Mouse (Mus musculus) heart, embryonic 12.5 days (tissue): ENCODE measurements at regions not wholly inside any gene's neighbourhood (a gene's known extent, or its start where the extent isn't known, plus 50 kb on each side); places are given as distances from the start of the nearest gene placed in this dataset.

Experiments
- ATAC-seq: fragments of 200-750 bp; cut with Nextera tagmentation; 2 replicates; pipeline ENCODE4 v1.8.0; 2017; ENCODE audit warnings: moderate TSS enrichment, moderate library complexity; ENCODE audit not compliant: insufficient number of reproducible peaks, low FRiP score
- H3K27ac ChIP-seq: fragments of 300-500 bp; sonication (generic); 2 replicates; pipeline ENCODE4 v1.5.1; 2016; ENCODE audit warnings: mild to moderate bottlenecking, moderate library complexity; ENCODE audit not compliant: poor library complexity, severe bottlenecking
- H3K27me3 ChIP-seq: fragments of 300-500 bp; sonication (generic); replicated peaks from 2 replicates; pipeline ENCODE4 v1.6.1; 2016; ENCODE audit warnings: mild to moderate bottlenecking, moderate library complexity
- H3K36me3 ChIP-seq: fragments of 300-500 bp; sonication (generic); 2 replicates; pipeline ENCODE4 v1.6.1; 2016; ENCODE audit warnings: mild to moderate bottlenecking, moderate library complexity
- H3K4me1 ChIP-seq: fragments of 300-500 bp; sonication (generic); replicated peaks from 2 replicates; pipeline ENCODE4 v1.6.1; 2016; ENCODE audit warnings: mild to moderate bottlenecking
- H3K4me2 ChIP-seq: fragments of 300-500 bp; sonication (generic); 2 replicates; pipeline ENCODE4 v1.6.1; 2016; ENCODE audit warnings: mild to moderate bottlenecking, moderate library complexity
- H3K4me3 ChIP-seq: fragments of 300-500 bp; sonication (generic); 2 replicates; pipeline ENCODE4 v1.5.1; 2016; ENCODE audit warnings: mild to moderate bottlenecking
- H3K9ac ChIP-seq: fragments of 300-500 bp; sonication (generic); 2 replicates; pipeline ENCODE4 v1.6.1; 2016; ENCODE audit warnings: mild to moderate bottlenecking, moderate library complexity
- H3K9me3 ChIP-seq: fragments of 300-500 bp; sonication (generic); replicated peaks from 2 replicates; pipeline ENCODE4 v1.6.1; 2016; ENCODE audit warnings: mild to moderate bottlenecking, moderate library complexity
- WGBS: fragments of 180-500 bp; shearing (Covaris S2); methylation state at CpG from one replicate; pipeline ENCODE4 v1.1.7; 2016; 5-methylcytosine and 5-hydroxymethylcytosine counted together

GRCm38 (mm10) chr8:79828763-79829542, 117.3 kb downstream of the Anapc10 start:
- H3K27ac ChIP-seq: no peak overlapping the region

GRCm38 (mm10) chr8:79829543-79829890, 117.9 kb downstream of the Anapc10 start:
- Histone ChIP-seq H3K36me3 (no peaks in the 10 kb centered on the region), H3K4me1 (no peaks in the 10 kb centered on the region), H3K27me3 (no peaks in the 10 kb centered on the region), H3K27ac (no peak overlapping the region), H3K9ac (no peak overlapping the region), H3K4me2 (peak overlapping the region; percentile 34), H3K4me3 (no peak overlapping the region), H3K9me3 (no peaks in the 10 kb centered on the region)
- ATAC-seq: no peak
- 38% methylated on average over 11 of the region's 11 CpGs for WGBS

More at GRCm38 (mm10) chr8:79828763-79829542, 117.3 kb downstream of the Anapc10 start:
- H3K9ac ChIP-seq: no peak overlapping the region
- H3K36me3 ChIP-seq: no peaks in the 10 kb centered on the region
- ATAC-seq: no peak
- no peaks in the 10 kb centered on the region for H3K27me3 ChIP-seq
- H3K4me1 ChIP-seq: no peaks in the 10 kb centered on the region
- no peaks in the 10 kb centered on the region for H3K9me3 ChIP-seq
- no peak overlapping the region for H3K4me3 ChIP-seq
- 45% methylated on average over 8 of the region's 8 CpGs for WGBS
- peak overlapping the region; percentile 34 for H3K4me2 ChIP-seq

GRCm38 (mm10) chr8:79829941-79830633, 118.5 kb downstream of the Anapc10 start:
- no peaks in the 10 kb centered on the region for H3K9me3 ChIP-seq
- H3K27ac ChIP-seq: no peak overlapping the region
- no peak for ATAC-seq
- no peaks in the 10 kb centered on the region for H3K4me1 ChIP-seq
- no peak overlapping the region for H3K4me3 ChIP-seq
- H3K9ac ChIP-seq: no peak overlapping the region
- H3K36me3 ChIP-seq: no peaks in the 10 kb centered on the region
- 68% methylated on average over 19 of the region's 19 CpGs for WGBS
- no peak overlapping the region for H3K4me2 ChIP-seq
- H3K27me3 ChIP-seq: no peaks in the 10 kb centered on the region

GRCm38 (mm10) chr8:79838961-79839360, 127.3 kb downstream of the Anapc10 start:
- H3K9ac ChIP-seq: no peak overlapping the region
- no peaks in the 10 kb centered on the region for H3K27me3 ChIP-seq
- no peak for ATAC-seq
- H3K9me3 ChIP-seq: no peaks in the 10 kb centered on the region
- no peak overlapping the region for H3K4me3 ChIP-seq
- H3K27ac ChIP-seq: no peak overlapping the region
- WGBS: 100% methylated on average over 1 of the region's 1 CpGs
- no peak overlapping the region for H3K4me2 ChIP-seq
- H3K4me1 ChIP-seq: no peaks in the 10 kb centered on the region
- no peaks in the 10 kb centered on the region for H3K36me3 ChIP-seq

GRCm38 (mm10) chr8:79849982-79850514, 138.4 kb downstream of the Anapc10 start:
- no peaks in the 10 kb centered on the region for H3K27me3 ChIP-seq
- WGBS: 77% methylated on average over 7 of the region's 7 CpGs
- H3K4me2 ChIP-seq: no peak overlapping the region
- no peak overlapping the region for H3K9ac ChIP-seq
- no peak overlapping the region for H3K27ac ChIP-seq
- H3K36me3 ChIP-seq: no peaks in the 10 kb centered on the region
- H3K9me3 ChIP-seq: no peaks in the 10 kb centered on the region
- no peak for ATAC-seq
- no peaks in the 10 kb centered on the region for H3K4me1 ChIP-seq
- no peak overlapping the region for H3K4me3 ChIP-seq

GRCm38 (mm10) chr8:79850519-79850918, 138.9 kb downstream of the Anapc10 start:
- Histone ChIP-seq H3K27ac (no peak overlapping the region), H3K4me2 (no peak overlapping the region), H3K36me3 (no peaks in the 10 kb centered on the region), H3K27me3 (no peaks in the 10 kb centered on the region), H3K9me3 (no peaks in the 10 kb centered on the region), H3K4me3 (no peak overlapping the region), H3K9ac (no peak overlapping the region), H3K4me1 (no peaks in the 10 kb centered on the region)
- ATAC-seq: no peak
- WGBS: 65% methylated on average over 6 of the region's 6 CpGs

GRCm38 (mm10) chr8:79872416-79873077, 160.9 kb downstream of the Anapc10 start:
- H3K9me3 ChIP-seq: no peaks in the 10 kb centered on the region
- no peaks in the 10 kb centered on the region for H3K4me1 ChIP-seq
- H3K27me3 ChIP-seq: no peaks in the 10 kb centered on the region
- no peak overlapping the region for H3K4me2 ChIP-seq
- H3K27ac ChIP-seq: no peak overlapping the region
- 63% methylated on average over 7 of the region's 7 CpGs for WGBS
- H3K4me3 ChIP-seq: no peak overlapping the region
- no peak for ATAC-seq
- H3K36me3 ChIP-seq: no peaks in the 10 kb centered on the region
- no peak overlapping the region for H3K9ac ChIP-seq

GRCm38 (mm10) chr8:79907971-79908370, 149.8 kb downstream of the Hhip start:
- Histone ChIP-seq H3K27ac (no peak overlapping the region), H3K27me3 (no peaks in the 10 kb centered on the region), H3K36me3 (no peaks in the 10 kb centered on the region), H3K9me3 (0 out of 2 replicates have a peak, but pooled peaks cover 4% of the 10 kb centered on the region), H3K9ac (no peak overlapping the region), H3K4me1 (0 out of 2 replicates have a peak, but pooled peaks cover 3% of the 10 kb centered on the region), H3K4me3 (no peak overlapping the region), H3K4me2 (no peak overlapping the region)
- ATAC-seq: no peak
- WGBS: 78% methylated on average over 6 of the region's 6 CpGs
